Mouse (Mus musculus) ES-E14 (cell line): ENCODE results near the gene Msh3.

ENCODE experiments used
- CHD2 ChIP-seq: IDR thresholded peaks from 2 replicates; pipeline ENCODE4 v1.6.1; 2014; ENCODE audit warnings: mild to moderate bottlenecking, low read depth, low read length, inconsistent platforms
- HCFC1 ChIP-seq: IDR thresholded peaks from 2 replicates; pipeline ENCODE4 v1.6.1; 2012; ENCODE audit warnings: low read length, inconsistent platforms, borderline replicate concordance; ENCODE audit not compliant: insufficient read depth
- MAFK ChIP-seq: IDR thresholded peaks from 2 replicates; pipeline ENCODE4 v1.6.1; 2014; ENCODE audit warnings: mild to moderate bottlenecking, low read depth, low read length, inconsistent platforms; ENCODE audit not compliant: insufficient read depth

DNA sequence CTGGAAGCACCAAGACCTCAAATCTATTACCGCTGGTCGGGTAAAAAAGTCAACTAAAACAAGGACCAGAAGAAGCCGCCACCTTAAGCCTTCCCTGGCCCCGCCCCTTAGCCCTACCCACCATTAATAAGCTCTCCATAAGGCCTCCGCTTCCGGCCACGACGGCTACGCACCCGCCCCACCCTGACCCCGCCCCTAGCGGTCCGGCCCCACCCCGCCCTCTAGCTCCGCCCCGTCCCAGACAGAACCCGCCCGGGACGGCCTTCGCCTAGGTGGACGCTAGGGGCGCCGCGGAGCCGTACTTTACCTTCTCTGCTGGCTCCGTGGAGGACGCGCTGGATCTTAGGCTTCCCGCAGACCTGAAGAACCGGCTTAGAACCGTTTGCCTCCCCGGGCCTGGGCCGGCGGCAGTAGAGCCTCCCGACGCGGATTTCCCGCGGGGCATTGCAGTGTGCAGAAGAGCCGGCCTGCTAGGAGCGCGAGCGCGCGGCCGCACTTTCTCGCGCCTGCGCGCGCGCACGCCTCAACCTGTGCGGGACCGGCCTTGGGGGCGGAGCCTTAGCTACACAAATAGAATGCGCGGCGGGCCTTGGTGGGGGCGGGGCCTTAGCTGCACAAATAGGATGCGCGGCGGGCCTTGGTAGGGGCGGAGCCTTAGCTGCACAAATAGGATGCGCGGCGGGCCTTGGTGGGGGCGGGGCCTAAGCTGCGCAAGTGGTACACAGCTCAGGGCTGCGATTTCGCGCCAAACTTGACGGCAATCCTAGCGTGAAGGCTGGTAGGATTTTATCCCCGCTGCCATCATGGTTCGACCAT is at the start of gene Msh3, which contains the start of gene Dhfr:
- TF ChIP-seq CHD2 (no peak), MAFK (no peak), HCFC1 (no peak)
